Mouse (Mus musculus) colon, adult 2 months (tissue): ENCODE data around the gene Serpinb9b. TPM values are rescaled to one million over a fixed set of nuclear protein-coding genes. Genes with fewer than 3 reads are reported as not detected.

ENCODE experiments used
- polyA plus RNA-seq: library from polyadenylated mRNA; depleted of rRNA; stranded (reverse); fragments of >200 nt; gene quantifications from 2 replicates; pipeline ENCODE4 v1.2.3, GENCODE M21; 2012; rRNA removed

The Serpinb9b gene
- not detected in 2 replicates for polyA plus RNA-seq

GRCm38 (mm10) chr13:33027244-33027643 is at the start of gene Serpinb9b:
Gene Serpinb9b (plus strand): TSS chr13:33027416.

GRCm38 (mm10) chr13:33002950-33003349 is 24.3 kb upstream of the Serpinb9b start, which contains the start of gene Serpinb9:
Gene Serpinb9 (plus strand): TSS chr13:33003250.

GRCm38 (mm10) chr13:33078056-33078705 is 51.0 kb downstream of the Serpinb9b start, which contains the start of gene Serpinb1b:
Gene Serpinb1b (plus strand): TSS chr13:33078575.

Other genes starting within 250 kb of the Serpinb9b start
- not detected in 2 replicates for gene Mylk4, start 243.5 kb upstream of the Serpinb9b start, polyA plus RNA-seq
- gene Wrnip1, start 225.4 kb upstream of the Serpinb9b start, polyA plus RNA-seq: 40.7 and 45.9 TPM in 2 replicates
- gene D930007J09Rik, start 224.6 kb upstream of the Serpinb9b start, polyA plus RNA-seq: 0.83 TPM in 1 of 2 replicates, not detected in the other
- gene Serpinb1a, start 176.2 kb upstream of the Serpinb9b start, polyA plus RNA-seq: 55.8 and 61.5 TPM in 2 replicates
- 0.08 TPM in 1 of 2 replicates, not detected in the other for gene Serpinb1c, start 129.2 kb upstream of the Serpinb9b start, polyA plus RNA-seq
- 0.78 and 0.90 TPM in 2 replicates for gene Serpinb6b, start 62.2 kb upstream of the Serpinb9b start, polyA plus RNA-seq
- gene Serpinb9, start 24.2 kb upstream of the Serpinb9b start, polyA plus RNA-seq: 0.93 and 1.2 TPM in 2 replicates
- gene Serpinb1b, start 51.2 kb downstream of the Serpinb9b start, polyA plus RNA-seq: not detected in 2 replicates
- gene Serpinb9c, start 132.3 kb downstream of the Serpinb9b start, polyA plus RNA-seq: not detected in 2 replicates
- not detected in 2 replicates for gene Serpinb9d, start 165.5 kb downstream of the Serpinb9b start, polyA plus RNA-seq
- gene Serpinb9e, start 222.2 kb downstream of the Serpinb9b start, polyA plus RNA-seq: not detected in 2 replicates